Mouse (Mus musculus) left cerebral cortex, postnatal 14 days (tissue): ENCODE measurements around the gene Snrnp70. TPM values are rescaled to one million over a fixed set of nuclear protein-coding genes. Genes with fewer than 3 reads are reported as not detected.
"Not testable (repeated sequence)": the region's sequence is repeated elsewhere in the genome, so short reads cannot be mapped to it uniquely, and the experiment has no call there.

Experiments
- DNase-seq, 2 experiments: peaks; one replicate each; pipeline ENCODE4 v3.0.0; 2021 to 2022; ENCODE audit warnings: low spot score in 2 of 2, mixed read lengths in 1 of 2
- intact Hi-C: fragments of 180-260 bp; cut with DNase I; formaldehyde crosslinking; loops from one replicate; pipeline ENCODE4 v1.15.1; 2025
- total RNA-seq, 2 experiments: library from RNA; stranded (reverse); gene quantifications; 2 replicates each; pipeline ENCODE4 v1.2.3; 2021

Gene Snrnp70
- total RNA-seq, 2 experiments from 2014 or later, result 373 to 398 TPM

- intact Hi-C loops, result no loop called here
- DNase-seq, result no peak
Measured at GRCm38 (mm10) chr7:45413113-45413863, 17.7 kb upstream of the Snrnp70 start, which contains the start of gene Ntf5. Ntf5 (plus strand) TSS chr7:45413695.

- no peak for DNase-seq
- intact Hi-C loops, result no loop called here
Measured at GRCm38 (mm10) chr7:45412421-45412820, 16.9 kb upstream of the Snrnp70 start.

GRCm38 (mm10) chr7:45409497-45410163 lies 14.1 kb upstream of the Snrnp70 start:
- DNase-seq, result no peak
- intact Hi-C loops, result no loop called here

GRCm38 (mm10) chr7:45408949-45409348 lies 13.4 kb upstream of the Snrnp70 start:
- intact Hi-C loops, result no loop called here
- DNase-seq, result no peak

- no peak for DNase-seq
- intact Hi-C loops, result no loop called here
Measured at GRCm38 (mm10) chr7:45408351-45408750, 12.8 kb upstream of the Snrnp70 start.

GRCm38 (mm10) chr7:45407836-45408235 lies 12.3 kb upstream of the Snrnp70 start:
- intact Hi-C loops, result no loop called here
- no peak for DNase-seq

GRCm38 (mm10) chr7:45406157-45407156 lies 10.9 kb upstream of the Snrnp70 start:
- intact Hi-C loops, result no loop called here
- DNase-seq, result no peak

GRCm38 (mm10) chr7:45405091-45406075 lies 9.8 kb upstream of the Snrnp70 start, which contains the start of gene Kcna7:
Kcna7 (plus strand) TSS chr7:45405653.
- intact Hi-C loops, result loop anchor here (2.0 kb wide), 1 partner anchor 155 kb away; no protein-coding TSS in a partner anchor
- DNase-seq, result peak; percentile 57 to 72

- intact Hi-C loops, result loop anchor here (2.0 kb wide), 1 partner anchor 157 kb away; no protein-coding TSS in a partner anchor
- peak; percentile 49 to 51 for DNase-seq
Measured at GRCm38 (mm10) chr7:45403532-45404261, 8.2 kb upstream of the Snrnp70 start.

- no peak for DNase-seq
- intact Hi-C loops, result no loop called here
Measured at GRCm38 (mm10) chr7:45401521-45402085, 6.1 kb upstream of the Snrnp70 start.

GRCm38 (mm10) chr7:45396787-45397186 lies 1.2 kb upstream of the Snrnp70 start:
- no peak for DNase-seq
- intact Hi-C loops, result no loop called here

- DNase-seq, intact Hi-C loops: not testable (repeated sequence)
Measured at GRCm38 (mm10) chr7:45396337-45396775, 814 bp upstream of the Snrnp70 start.

GRCm38 (mm10) chr7:45395129-45395541 lies 407 bp downstream of the Snrnp70 start:
- intact Hi-C loops, result no loop called here
- DNase-seq, result peak in 1 of 2 experiments; percentile 76

- intact Hi-C loops, result no loop called here
Measured at GRCm38 (mm10) chr7:45386077-45386476, 9.5 kb downstream of the Snrnp70 start.

GRCm38 (mm10) chr7:45376057-45376456 lies 19.5 kb downstream of the Snrnp70 start:
- intact Hi-C loops, result no loop called here
- peak in 1 of 2 experiments; percentile 76 for DNase-seq

More at GRCm38 (mm10) chr7:45386077-45386476, 9.5 kb downstream of the Snrnp70 start:
- DNase-seq, result no peak

GRCm38 (mm10) chr7:45374620-45375019 lies 20.9 kb downstream of the Snrnp70 start:
- DNase-seq, result no peak
- intact Hi-C loops, result no loop called here

- intact Hi-C loops, result no loop called here
- DNase-seq, result no peak
Measured at GRCm38 (mm10) chr7:45372371-45372770, 23.2 kb downstream of the Snrnp70 start.
